ENCODE assay signal across 11 mouse cellular contexts in the genomic region with DNA sequence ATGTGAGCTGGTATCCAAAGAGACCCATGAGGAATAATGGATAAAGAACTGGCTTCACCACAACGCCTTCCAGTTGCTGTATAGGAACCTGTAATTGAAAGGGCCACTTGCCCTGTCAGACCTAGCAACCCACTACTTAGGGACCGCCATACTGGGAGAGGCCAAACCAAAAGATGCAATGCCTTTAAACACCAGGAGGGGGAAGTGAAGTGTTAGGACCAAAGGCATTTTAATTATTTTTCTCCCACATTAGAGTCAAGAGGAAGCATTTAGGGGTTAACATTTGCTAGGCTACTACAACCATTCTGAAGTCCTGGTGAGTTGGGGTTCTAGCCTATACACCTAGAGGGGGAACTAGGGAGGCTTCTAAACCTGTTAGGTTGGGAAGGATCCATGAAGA. TPM values are rescaled to one million over a fixed set of nuclear protein-coding genes. Genes with fewer than 3 reads are reported as not detected.
DNase-seq lines count a peak whose midpoint lies in the region; ATAC-seq lines count a peak whose summit lies in the region.
"Had no signal": no experiment of that assay in that cellular context is flagged by ENCODE, and none has a peak within 500 bp of the region (broad histone marks: within the 10 kb centered on the region; RNA-seq: fewer than 3 reads in every experiment).

No protein-coding gene starts in this region.

- H3K4me2 ChIP-seq in kidney, embryonic 14.5 days (replicated peaks; ENCODE audit: low read depth, low read length), result no peak overlapping the region
- no peak overlapping the region for H3K4me2 ChIP-seq in intestine, embryonic 16.5 days (ENCODE audit: low read depth, low read length)
- H3K4me2 ChIP-seq: forebrain, embryonic 12.5 days; heart, embryonic 15.5 days had no signal

- ATAC-seq in kidney, embryonic 14.5 days (ENCODE audit: low FRiP score, low TSS enrichment), result no peak
- no peak for ATAC-seq in intestine, embryonic 16.5 days
- no peak for ATAC-seq in erythroid progenitor cell, adult 5-6 weeks (replicated peaks; ENCODE audit: low FRiP score, poor library complexity, severe bottlenecking)

- H3K27me3 ChIP-seq in kidney, embryonic 14.5 days (ENCODE audit: control insufficient read depth, insufficient read depth, low read length), result no peaks in the 10 kb centered on the region
- no peaks in the 10 kb centered on the region for H3K27me3 ChIP-seq in intestine, embryonic 16.5 days (replicated peaks; ENCODE audit: control insufficient read depth, insufficient read depth, low read length)
- H3K27me3 ChIP-seq: heart, embryonic 15.5 days had no signal

- H3K36me3 ChIP-seq in kidney, embryonic 14.5 days (ENCODE audit: control insufficient read depth, insufficient read depth, low read length), result no peaks in the 10 kb centered on the region
- H3K36me3 ChIP-seq in intestine, embryonic 16.5 days (ENCODE audit: control insufficient read depth, insufficient read depth, low read length), result no peaks in the 10 kb centered on the region
- H3K36me3 ChIP-seq: forebrain, embryonic 12.5 days; heart, embryonic 15.5 days had no signal

- no peak overlapping the region for H3K4me3 ChIP-seq in kidney, embryonic 14.5 days (ENCODE audit: low read length)
- H3K4me3 ChIP-seq in intestine, embryonic 16.5 days (ENCODE audit: low read length), result no peak overlapping the region
- H3K4me3 ChIP-seq: forebrain, embryonic 12.5 days; heart, embryonic 15.5 days had no signal

- WGBS in kidney, embryonic 14.5 days, result 80% methylated on average over 2 of the region's 2 CpGs
- 84% methylated on average over 2 of the region's 2 CpGs for WGBS in intestine, embryonic 16.5 days

- no peak overlapping the region for H3K9ac ChIP-seq in kidney, embryonic 14.5 days (ENCODE audit: low read depth, low read length)
- no peak overlapping the region for H3K9ac ChIP-seq in intestine, embryonic 16.5 days (ENCODE audit: low read depth, low read length)
- H3K9ac ChIP-seq: forebrain, embryonic 12.5 days; heart, embryonic 15.5 days had no signal

- H3K4me1 ChIP-seq in kidney, embryonic 14.5 days (ENCODE audit: control insufficient read depth, insufficient read depth, low read length), result peaks cover 56% of the 10 kb centered on the region
- H3K4me1 ChIP-seq in intestine, embryonic 16.5 days (ENCODE audit: control insufficient read depth, insufficient read depth, low read length), result peaks cover 25% of the 10 kb centered on the region

- H3K27ac ChIP-seq in kidney, embryonic 14.5 days (ENCODE audit: low read depth, low read length), result peak overlapping the region; percentile 91
- H3K27ac ChIP-seq in intestine, embryonic 16.5 days (ENCODE audit: low read length), result peak overlapping the region; percentile 33; the same call in 1 of the 2 replicates
- H3K27ac ChIP-seq: forebrain, embryonic 12.5 days; heart, embryonic 15.5 days had no signal

- no peaks in the 10 kb centered on the region for H3K9me3 ChIP-seq in kidney, embryonic 14.5 days (ENCODE audit: control insufficient read depth, low read length)
- no peaks in the 10 kb centered on the region for H3K9me3 ChIP-seq in intestine, embryonic 16.5 days (ENCODE audit: control insufficient read depth, low read length)
- H3K9me3 ChIP-seq: forebrain, embryonic 12.5 days; heart, embryonic 15.5 days had no signal

- no peak for DNase-seq in kidney, postnatal 25 days
- DNase-seq in 416B (ENCODE audit: low read depth), result peak; percentile 13
- DNase-seq in R1 (ENCODE audit: low read depth, low spot score), result peak; percentile 51
- DNase-seq in natural killer cell, adult 2 months (ENCODE audit: low spot score in 2 of 2), result no peak
- DNase-seq in spleen, postnatal 36 days (ENCODE audit: low spot score in 2 of 2), result no peak

RNA-seq across cellular contexts. Expression of a gene that starts 36.0 kb away (rescaled TPM):
- 0.11 TPM in 1 of 2 replicates, not detected in the other for polyA plus RNA-seq in kidney, embryonic 14.5 days (2014; fragmentation: Nextera tagmentation; extraction: Ambion mirVana)
- polyA plus RNA-seq in intestine, embryonic 16.5 days (2015; fragmentation: Nextera tagmentation; extraction: Ambion mirVana), result not detected in 2 replicates
- total RNA-seq in erythroid progenitor cell, adult 5-6 weeks (2015; ENCODE audit: low replicate concordance), result not detected in 2 replicates
- total RNA-seq in erythroid progenitor cell, adult 5-6 weeks (2017; ENCODE audit: low replicate concordance), result not detected in 2 replicates
- total RNA-seq: layer of hippocampus, postnatal 25 days had no signal
- polyA plus RNA-seq: forebrain, embryonic 12.5 days had no signal

Comparison
In these comparisons a context has a peak if more than half of its experiments do, and no peak if none do; other contexts are left out.
1. DNase-seq: peak in 416B (single experiment) and R1 (single experiment); none in kidney, postnatal 25 days (0 of 2), natural killer cell, adult 2 months (0 of 2) and spleen, postnatal 36 days (0 of 2).